Mouse (Mus musculus): ENCODE results near the gene 6030408B16Rik.

- TF ChIP-seq EP300 (IDR thresholded peaks at IDR 0.05; ENCODE audit: insufficient read depth, low read depth, low read length) (no peak), CTCF (IDR thresholded peaks at IDR 0.05; ENCODE audit: low read depth, low read length) (no peak)
These were observed 28.1 kb downstream of the 6030408B16Rik start for GRCm38 (mm10) chr15:101321126-101321525.
